ENCODE assay signal across 8 mouse cellular contexts in the genomic region with DNA sequence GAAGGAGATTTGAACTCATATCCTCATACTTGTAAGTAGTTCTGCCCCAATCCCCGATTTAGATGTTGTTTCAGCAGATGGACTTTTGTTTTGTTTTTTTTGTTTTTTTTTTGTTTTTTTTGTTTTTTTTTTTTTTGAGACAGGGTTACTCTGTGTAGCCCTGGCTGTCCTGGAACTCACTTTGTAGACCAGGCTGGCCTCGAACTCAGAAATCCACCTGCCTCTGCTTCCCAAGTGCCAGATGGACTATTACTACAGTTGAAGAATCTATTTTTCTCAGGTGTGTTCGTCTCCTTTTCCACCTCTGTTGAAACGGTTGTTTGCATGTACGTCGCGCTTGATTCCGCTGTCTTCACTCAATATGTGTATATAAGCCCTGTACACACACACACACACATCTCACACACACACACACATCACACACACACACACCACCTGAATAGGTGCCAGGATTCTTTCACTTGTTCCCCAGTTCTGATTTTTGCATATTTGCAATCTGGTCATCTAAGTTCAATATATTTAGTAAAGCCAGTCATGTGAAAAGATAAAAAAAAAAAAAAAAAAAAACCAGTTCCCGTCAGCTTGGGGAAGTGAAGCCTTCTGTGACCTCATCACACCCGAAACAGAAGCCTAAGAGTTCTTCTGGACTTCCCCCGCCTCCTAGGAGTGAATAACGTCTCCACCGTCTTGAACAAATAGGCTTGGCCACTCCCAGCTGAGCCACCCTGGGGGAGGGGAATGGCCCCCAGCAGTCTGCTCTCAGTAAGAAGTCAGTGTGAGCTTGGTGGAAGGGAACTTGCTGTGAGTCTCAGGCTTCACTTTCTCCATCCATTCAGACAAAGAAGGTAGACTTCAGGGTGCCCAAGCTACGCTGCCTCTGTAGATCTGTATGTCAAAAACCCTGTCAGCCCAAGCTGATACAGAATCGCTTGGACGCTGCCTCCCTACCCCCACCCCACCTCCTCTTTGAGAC. TPM values are rescaled to one million over a fixed set of nuclear protein-coding genes. Genes with fewer than 3 reads are reported as not detected.
DNase-seq lines count a peak whose midpoint lies in the region; ATAC-seq and TF ChIP-seq lines count a peak whose summit lies in the region.
"Had no signal": no experiment of that assay in that cellular context is flagged by ENCODE, and none has a peak within 500 bp of the region (broad histone marks: within the 10 kb centered on the region; RNA-seq: fewer than 3 reads in every experiment).

No protein-coding gene starts in this region.

- peak; percentile 92 for DNase-seq in CD4-positive helper T cell, adult 2 months (ENCODE audit: low read depth, low spot score)
- peak; percentile 93 for DNase-seq in MEL (ENCODE audit: low read depth, low spot score)
- DNase-seq in heart, postnatal 36 days = peak; percentile 49 to 53
- no peak for DNase-seq in midbrain, embryonic 10.5 days (ENCODE audit: low spot score)
- DNase-seq in frontal cortex, postnatal 25 days (ENCODE audit: low spot score in 2 of 2) = no peak
- no peak for DNase-seq in hindbrain, embryonic 11.5 days (ENCODE audit: low spot score)

- peak; percentile 43 for ATAC-seq in megakaryocyte progenitor cell, adult 5-6 weeks (replicated peaks; ENCODE audit: poor library complexity)
- no peak for ATAC-seq in hindbrain, embryonic 11.5 days (ENCODE audit: low FRiP score)

- H3K27me3 ChIP-seq in MEL (ENCODE audit: control insufficient read depth in 1 of 2, insufficient read depth in 2 of 2, low read length in 2 of 2) = no peaks in the 10 kb centered on the region
- no peaks in the 10 kb centered on the region for H3K27me3 ChIP-seq in midbrain, embryonic 10.5 days (ENCODE audit: low read depth, poor library complexity, severe bottlenecking)
- no peaks in the 10 kb centered on the region for H3K27me3 ChIP-seq in hindbrain, embryonic 11.5 days (ENCODE audit: control insufficient read depth, insufficient read depth, low read length)
- H3K27me3 ChIP-seq: neural tube, embryonic 12.5 days had no signal

- H3K4me3 ChIP-seq in MEL (ENCODE audit: control insufficient read depth in 1 of 2, insufficient read depth in 1 of 2, low read depth in 2 of 2, low read length in 2 of 2) = peak overlapping the region; percentile 47 to 49
- H3K4me3 ChIP-seq in midbrain, embryonic 10.5 days = no peak overlapping the region
- H3K4me3 ChIP-seq in hindbrain, embryonic 11.5 days (ENCODE audit: low read depth, low read length) = no peak overlapping the region
- H3K4me3 ChIP-seq: neural tube, embryonic 12.5 days had no signal

- H3K4me1 ChIP-seq in MEL (ENCODE audit: control insufficient read depth in 1 of 2, insufficient read depth in 2 of 2, low read length in 2 of 2) = peaks cover 6 to 29% of the 10 kb centered on the region in 2 experiments
- peaks cover 26% of the 10 kb centered on the region for H3K4me1 ChIP-seq in midbrain, embryonic 10.5 days
- no peaks in the 10 kb centered on the region for H3K4me1 ChIP-seq in hindbrain, embryonic 11.5 days (replicated peaks; ENCODE audit: control insufficient read depth, insufficient read depth, low read length)

- TF ChIP-seq RAD21 in MEL (IDR thresholded peaks at IDR 0.05; ENCODE audit: low read depth, low read length) = no peak; the same call in 1 of the 2 replicates

- no peak overlapping the region for H3K4me2 ChIP-seq in hindbrain, embryonic 11.5 days (replicated peaks; ENCODE audit: low read depth, low read length)
- H3K4me2 ChIP-seq: neural tube, embryonic 12.5 days had no signal

- TF ChIP-seq EP300 in MEL (IDR thresholded peaks at IDR 0.05; ENCODE audit: low read depth in 1 of 2, low read length in 2 of 2) = peak; percentile 52 to 58; a peak in 3 of 4 replicates

- H3K27ac ChIP-seq in MEL (ENCODE audit: control insufficient read depth, low read depth, low read length) = peak overlapping the region; percentile 91
- no peak overlapping the region for H3K27ac ChIP-seq in midbrain, embryonic 10.5 days (replicated peaks)
- H3K27ac ChIP-seq in hindbrain, embryonic 11.5 days (ENCODE audit: low read depth, low read length) = no peak overlapping the region
- H3K27ac ChIP-seq: neural tube, embryonic 12.5 days had no signal

- H3K9me3 ChIP-seq in MEL (replicated peaks; ENCODE audit: insufficient read depth, low read length) = no peaks in the 10 kb centered on the region
- H3K9me3 ChIP-seq in midbrain, embryonic 10.5 days (replicated peaks) = no peaks in the 10 kb centered on the region
- no peaks in the 10 kb centered on the region for H3K9me3 ChIP-seq in hindbrain, embryonic 11.5 days (ENCODE audit: control insufficient read depth, low read length)
- H3K9me3 ChIP-seq: neural tube, embryonic 12.5 days had no signal

- intact Hi-C loops in heart, postnatal 36 days (cut with DNase I) = no loop called here

- H3K36me3 ChIP-seq in MEL (ENCODE audit: control insufficient read depth in 1 of 2, insufficient read depth in 2 of 2, low read length in 2 of 2) = peaks cover 0 to 9% of the 10 kb centered on the region in 2 experiments; a peak in 2 of 4 replicates
- no peaks in the 10 kb centered on the region for H3K36me3 ChIP-seq in midbrain, embryonic 10.5 days
- no peaks in the 10 kb centered on the region for H3K36me3 ChIP-seq in hindbrain, embryonic 11.5 days (ENCODE audit: control insufficient read depth, insufficient read depth, low read length)
- H3K36me3 ChIP-seq: neural tube, embryonic 12.5 days had no signal

- WGBS in midbrain, embryonic 10.5 days = 51% methylated on average over 16 of the region's 16 CpGs
- WGBS in hindbrain, embryonic 11.5 days = 52% methylated on average over 16 of the region's 16 CpGs

- peak in 1 of 2 experiments; percentile 58; a peak in 2 of 4 replicates for TF ChIP-seq POLR2A in MEL (IDR thresholded peaks at IDR 0.05; ENCODE audit: control insufficient read depth in 1 of 2, insufficient read depth in 1 of 2, low read depth in 1 of 2, low read length in 2 of 2, poor library complexity in 1 of 2)

- peak overlapping the region; percentile 63 for H3K9ac ChIP-seq in MEL (ENCODE audit: control insufficient read depth, low read depth, low read length, poor library complexity, severe bottlenecking)
- no peak overlapping the region for H3K9ac ChIP-seq in hindbrain, embryonic 11.5 days (ENCODE audit: low read depth, low read length)
- H3K9ac ChIP-seq: neural tube, embryonic 12.5 days had no signal

- H3K79me2 ChIP-seq in MEL (ENCODE audit: control insufficient read depth, insufficient read depth, low read length, poor library complexity) = peaks cover 18% of the 10 kb centered on the region

- no peak for TF ChIP-seq CTCF in MEL (IDR thresholded peaks at IDR 0.05 in 2 of 3, conservative IDR thresholded peaks at IDR 0.05 in 1 of 3; ENCODE audit: control insufficient read depth in 1 of 3, insufficient read depth in 1 of 3, low read depth in 2 of 3, low read length in 3 of 3, poor library complexity in 1 of 3, severe bottlenecking in 1 of 3)

TF ChIP-seq in MEL, 35 proteins besides CTCF, POLR2A, EP300 and RAD21 (continues in another document):
- TF ChIP-seq ZMIZ1 (IDR thresholded peaks at IDR 0.05; ENCODE audit: low read depth, low read length) = peak; percentile 47; the same call in 1 of the 2 replicates
- peak; percentile 94 for TF ChIP-seq RCOR1 (IDR thresholded peaks at IDR 0.05; ENCODE audit: low read depth, low read length)
- TF ChIP-seq TBP (IDR thresholded peaks at IDR 0.05; ENCODE audit: low read depth, low read length) = peak; percentile 55
- peak; percentile 99 for TF ChIP-seq ZNF384 (IDR thresholded peaks at IDR 0.05; ENCODE audit: low read depth, low read length)
- peak; percentile 51 for TF ChIP-seq USF1 (IDR thresholded peaks at IDR 0.05; ENCODE audit: low read depth, low read length)
- TF ChIP-seq ZC3H11A (IDR thresholded peaks at IDR 0.05; ENCODE audit: low read depth, low read length) = no peak

RNA-seq across cellular contexts. Expression of gene Slc25a19, which starts 2.7 kb away (rescaled TPM):
- total RNA-seq in MEL (2012; rRNA removed) = 30.0 and 35.3 TPM in 2 replicates
- 10 to 100 TPM in 1 of 2 experiments, not detected in 1; 43.1 TPM for polyA plus RNA-seq in MEL (2012; ENCODE audit: insufficient read depth in 1 of 2, insufficient read length in 2 of 2, low read depth in 1 of 2, low replicate concordance in 2 of 2, missing spikeins in 1 of 2)
- total RNA-seq in heart, postnatal 36 days (2021) = 10 to 100 TPM; 35.5 to 38.8 TPM
- total RNA-seq in megakaryocyte progenitor cell, adult 5-6 weeks (2015) = 8.7 and 10.2 TPM in 2 replicates
- total RNA-seq in megakaryocyte progenitor cell, adult 5-6 weeks (2017) = 15.2 and 18.2 TPM in 2 replicates
- polyA plus RNA-seq in midbrain, embryonic 10.5 days (2016; fragmentation: Nextera tagmentation; extraction: Ambion mirVana) = 24.9 and 25.8 TPM in 2 replicates
- polyA plus RNA-seq in hindbrain, embryonic 11.5 days (2014; fragmentation: Nextera tagmentation; extraction: Ambion mirVana) = 24.9 and 27.1 TPM in 2 replicates

RNA-seq across cellular contexts. Expression of gene Mif4gd, which starts 18.0 kb away (rescaled TPM):
- 42.0 and 52.0 TPM in 2 replicates for total RNA-seq in MEL (2012; rRNA removed)
- 10 to 100 TPM in 1 of 2 experiments, not detected in 1; 62.9 TPM for polyA plus RNA-seq in MEL (2012; ENCODE audit: insufficient read depth in 1 of 2, insufficient read length in 2 of 2, low read depth in 1 of 2, low replicate concordance in 2 of 2, missing spikeins in 1 of 2)
- 10 to 100 TPM; 47.3 to 53.8 TPM for total RNA-seq in heart, postnatal 36 days (2021)
- 20.4 and 27.4 TPM in 2 replicates for total RNA-seq in megakaryocyte progenitor cell, adult 5-6 weeks (2015)
- 17.7 and 23.0 TPM in 2 replicates for total RNA-seq in megakaryocyte progenitor cell, adult 5-6 weeks (2017)
- 18.5 and 20.6 TPM in 2 replicates for polyA plus RNA-seq in midbrain, embryonic 10.5 days (2016; fragmentation: Nextera tagmentation; extraction: Ambion mirVana)
- 14.2 and 17.7 TPM in 2 replicates for polyA plus RNA-seq in hindbrain, embryonic 11.5 days (2014; fragmentation: Nextera tagmentation; extraction: Ambion mirVana)

RNA-seq across cellular contexts. Expression of gene Gga3, which starts 27.0 kb away (rescaled TPM):
- 24.0 and 28.6 TPM in 2 replicates for total RNA-seq in MEL (2012; rRNA removed)
- polyA plus RNA-seq in MEL (2012; ENCODE audit: insufficient read depth in 1 of 2, insufficient read length in 2 of 2, low read depth in 1 of 2, low replicate concordance in 2 of 2, missing spikeins in 1 of 2) = 10 to 100 TPM in 1 of 2 experiments, not detected in 1; 59.9 TPM
- total RNA-seq in heart, postnatal 36 days (2021) = 10 to 100 TPM; 18.0 to 21.3 TPM
- total RNA-seq in megakaryocyte progenitor cell, adult 5-6 weeks (2015) = 27.9 and 28.3 TPM in 2 replicates
- 17.0 and 40.0 TPM in 2 replicates for total RNA-seq in megakaryocyte progenitor cell, adult 5-6 weeks (2017)
- 34.1 and 35.4 TPM in 2 replicates for polyA plus RNA-seq in midbrain, embryonic 10.5 days (2016; fragmentation: Nextera tagmentation; extraction: Ambion mirVana)
- polyA plus RNA-seq in hindbrain, embryonic 11.5 days (2014; fragmentation: Nextera tagmentation; extraction: Ambion mirVana) = 24.7 and 25.1 TPM in 2 replicates

RNA-seq across cellular contexts. Expression of gene Mrps7, which starts 27.1 kb away (rescaled TPM):
- 138 and 157 TPM in 2 replicates for total RNA-seq in MEL (2012; rRNA removed)
- polyA plus RNA-seq in MEL (2012; ENCODE audit: insufficient read depth in 1 of 2, insufficient read length in 2 of 2, low read depth in 1 of 2, low replicate concordance in 2 of 2, missing spikeins in 1 of 2) = 100 to 1,000 TPM; 106 to 199 TPM
- total RNA-seq in heart, postnatal 36 days (2021) = 10 to 100 TPM; 80.1 to 85.7 TPM
- total RNA-seq in megakaryocyte progenitor cell, adult 5-6 weeks (2015) = 56.9 and 63.7 TPM in 2 replicates
- 43.2 and 50.3 TPM in 2 replicates for total RNA-seq in megakaryocyte progenitor cell, adult 5-6 weeks (2017)
- 106 and 107 TPM in 2 replicates for polyA plus RNA-seq in midbrain, embryonic 10.5 days (2016; fragmentation: Nextera tagmentation; extraction: Ambion mirVana)
- polyA plus RNA-seq in hindbrain, embryonic 11.5 days (2014; fragmentation: Nextera tagmentation; extraction: Ambion mirVana) = 93.3 and 105 TPM in 2 replicates

Comparison
In these comparisons a context has a peak if more than half of its experiments do, and no peak if none do; other contexts are left out.
1. DNase-seq: peak in CD4-positive helper T cell, adult 2 months (single experiment), MEL (single experiment) and heart, postnatal 36 days (2 of 2); none in midbrain, embryonic 10.5 days (single experiment), frontal cortex, postnatal 25 days (0 of 2) and hindbrain, embryonic 11.5 days (single experiment).
2. H3K4me3 ChIP-seq: peak in MEL (2 of 2); none in midbrain, embryonic 10.5 days (single experiment) and hindbrain, embryonic 11.5 days (single experiment).